Mouse (Mus musculus): ENCODE results near the gene Hoxb4.

Hoxb4 gene

DNA sequence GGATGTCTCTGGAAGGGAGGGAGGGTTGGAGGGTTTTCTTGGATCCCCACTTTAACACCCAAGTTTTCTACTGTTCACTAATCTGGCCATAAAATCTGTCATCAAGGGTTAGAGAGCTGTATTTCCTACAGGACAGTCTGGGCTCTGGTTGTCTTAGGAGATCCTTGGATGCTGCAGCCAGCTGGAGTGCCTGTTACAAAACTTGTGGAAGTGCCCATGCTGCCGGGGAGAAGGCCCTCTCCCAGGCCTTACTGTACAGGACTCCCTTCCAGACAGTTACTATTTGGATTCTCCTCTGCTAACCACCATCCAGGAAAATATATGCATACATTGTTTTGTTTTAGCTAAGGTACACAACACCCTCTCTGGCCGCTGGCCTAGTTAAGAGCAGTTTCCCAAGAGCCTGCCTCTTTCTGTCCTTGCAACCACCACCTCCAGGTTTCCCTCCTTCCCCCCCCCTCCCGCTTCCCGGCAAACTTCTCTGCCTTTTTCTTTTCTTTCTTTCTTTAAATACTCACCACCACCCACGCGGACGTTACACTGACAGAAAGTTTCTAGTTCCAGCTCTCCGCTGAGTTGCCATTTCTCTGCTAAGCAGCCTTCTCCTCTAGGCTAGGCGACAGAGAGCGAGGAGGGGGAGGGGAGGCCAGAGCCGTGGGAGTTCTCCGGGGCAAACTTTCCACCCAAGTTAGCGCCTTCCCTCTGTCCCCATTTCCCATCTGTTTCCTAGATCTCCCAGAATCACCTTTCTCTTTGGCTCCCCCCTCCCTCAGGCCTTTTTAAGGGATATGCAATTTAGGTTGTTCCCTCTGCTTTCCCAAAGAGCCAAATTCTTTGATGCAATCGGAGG lies 31.6 kb downstream of the Hoxb4 start:
- no peak for DNase-seq (ENCODE audit: low spot score)

GRCm38 (mm10) chr11:96350341-96350624 lies 32.2 kb downstream of the Hoxb4 start, which contains the start of gene Hoxb2:
Hoxb2 (plus strand) TSS chr11:96350525.
- DNase-seq (ENCODE audit: low spot score), result no peak

GRCm38 (mm10) chr11:96350791-96351190 lies 32.7 kb downstream of the Hoxb4 start:
- DNase-seq (ENCODE audit: low spot score), result no peak

GRCm38 (mm10) chr11:96351312-96351711 lies 33.2 kb downstream of the Hoxb4 start:
- DNase-seq (ENCODE audit: low spot score), result no peak

GRCm38 (mm10) chr11:96351831-96352230 lies 33.8 kb downstream of the Hoxb4 start:
- DNase-seq (ENCODE audit: low spot score), result peak; percentile 46

DNA sequence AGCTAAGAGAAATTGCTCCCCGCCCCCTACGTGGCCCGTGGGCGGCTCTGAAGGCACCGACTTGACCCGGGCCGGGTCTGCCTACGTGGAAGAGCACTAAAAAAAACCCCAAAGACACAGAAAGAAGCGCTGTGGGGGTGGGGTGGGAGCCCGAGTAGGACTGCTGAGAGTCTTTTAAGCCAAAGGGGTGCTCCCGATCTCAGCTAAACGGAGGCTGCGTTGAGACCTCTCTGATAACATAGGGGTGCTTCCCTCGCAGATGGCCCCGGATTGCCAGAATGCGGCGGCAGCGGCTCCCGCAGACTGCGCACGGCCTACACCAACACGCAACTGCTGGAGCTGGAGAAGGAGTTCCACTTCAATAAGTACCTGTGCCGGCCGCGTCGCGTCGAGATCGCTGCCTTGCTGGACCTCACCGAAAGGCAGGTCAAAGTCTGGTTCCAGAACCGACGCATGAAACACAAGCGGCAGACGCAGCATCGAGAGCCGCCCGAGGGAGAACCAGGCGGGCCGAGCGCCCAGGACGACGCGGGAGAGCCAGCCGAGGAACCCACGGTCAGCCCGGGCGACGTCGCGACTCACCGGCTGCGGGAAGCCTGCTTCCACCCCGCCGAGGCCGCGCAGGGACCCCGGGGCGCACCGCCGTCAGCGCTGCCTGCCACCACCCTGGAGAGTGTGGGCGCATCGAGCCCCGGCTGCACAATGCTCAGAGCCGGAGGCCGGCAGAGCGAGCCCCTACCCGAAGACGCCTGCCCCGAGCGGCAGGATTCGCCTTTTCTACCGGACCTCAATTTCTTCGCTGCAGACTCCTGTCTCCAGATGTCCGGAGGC lies 34.8 kb downstream of the Hoxb4 start:
- peak; percentile 43 for DNase-seq (ENCODE audit: low spot score)

DNA sequence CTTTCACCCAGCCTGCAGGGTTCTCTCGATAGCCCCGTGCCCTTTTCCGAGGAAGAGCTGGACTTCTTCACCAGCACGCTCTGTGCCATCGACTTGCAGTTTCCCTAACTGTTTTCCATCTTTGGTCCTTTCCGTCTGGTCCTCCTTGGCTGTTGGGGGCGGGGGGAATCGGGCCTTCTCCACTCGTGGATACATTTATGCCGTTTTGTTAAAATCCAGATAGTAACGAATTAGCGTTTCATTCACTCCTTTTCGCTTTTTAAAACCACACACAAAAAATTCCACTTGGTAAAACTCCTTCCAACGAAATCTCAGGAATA lies 35.4 kb downstream of the Hoxb4 start:
- DNase-seq (ENCODE audit: low spot score), result no peak

DNA sequence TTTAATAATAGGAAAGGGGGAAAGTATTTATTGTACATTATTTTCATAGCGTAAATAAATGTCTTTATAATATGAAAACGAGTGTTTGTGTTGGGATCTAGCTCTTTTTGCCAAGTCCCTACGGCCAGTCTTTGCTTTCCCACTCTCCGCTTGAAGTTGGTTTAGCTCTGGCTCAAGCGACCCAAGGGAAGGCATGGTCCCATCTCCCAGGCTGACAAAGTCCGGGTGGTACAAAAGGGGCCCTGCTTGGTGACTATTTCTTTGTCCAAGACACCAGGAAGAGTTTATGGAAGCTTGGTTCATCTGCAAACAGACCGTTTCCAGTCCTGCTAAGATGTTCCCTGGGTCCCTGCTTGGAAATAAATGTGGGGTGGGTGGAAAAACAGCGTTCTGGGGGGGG lies 35.9 kb downstream of the Hoxb4 start:
- no peak for DNase-seq (ENCODE audit: low spot score)

- DNase-seq (ENCODE audit: low spot score), result peak; percentile 49
Measured at GRCm38 (mm10) chr11:96354376-96354775, 36.3 kb downstream of the Hoxb4 start.

DNA sequence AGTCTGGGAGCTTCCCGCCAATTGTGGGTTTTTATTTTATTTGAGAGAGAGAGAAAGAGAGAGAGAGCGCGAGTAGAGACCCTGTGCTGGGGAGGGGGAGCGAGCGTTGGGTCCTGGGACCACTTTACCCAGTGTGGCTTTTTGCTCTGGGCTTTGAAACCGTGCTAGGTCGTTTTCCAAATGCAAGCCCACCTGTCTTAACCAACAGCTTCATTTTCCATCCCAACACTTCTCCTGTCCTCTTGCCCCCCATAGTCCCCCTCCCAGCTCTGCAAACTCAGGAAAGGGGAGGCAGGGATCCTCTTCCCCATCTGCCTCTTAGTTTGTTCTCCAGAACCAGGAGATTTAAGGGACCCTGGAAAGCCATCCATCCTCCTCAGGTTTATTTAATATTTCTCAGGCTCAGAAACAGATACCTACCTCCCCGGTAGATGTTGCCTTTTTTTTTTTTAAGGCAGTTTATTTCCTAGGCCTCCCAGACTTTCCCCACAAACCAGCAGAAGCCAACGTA lies 36.8 kb downstream of the Hoxb4 start:
- no peak for DNase-seq (ENCODE audit: low spot score)

DNA sequence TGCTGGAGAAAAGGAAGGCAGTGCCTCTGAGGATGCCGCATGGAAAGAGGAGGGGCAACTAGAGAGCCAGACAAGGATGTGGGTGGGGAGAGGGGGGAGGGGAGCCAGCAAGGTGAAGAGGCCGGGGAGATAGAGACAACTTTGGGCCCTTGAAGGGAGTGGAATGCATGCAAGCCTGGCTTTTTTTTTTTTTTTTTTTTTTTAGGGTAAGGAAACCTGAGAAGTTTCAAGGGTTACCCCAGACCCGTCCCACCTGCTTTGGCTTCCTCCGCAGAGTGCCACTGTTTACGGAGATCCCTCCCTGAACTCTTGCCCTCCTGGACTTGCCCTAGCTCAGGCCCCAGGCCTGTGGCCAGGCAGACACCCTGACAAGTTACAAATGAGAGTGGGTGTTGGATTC lies 45.7 kb downstream of the Hoxb4 start:
- no peak for DNase-seq (ENCODE audit: low spot score)

DNA sequence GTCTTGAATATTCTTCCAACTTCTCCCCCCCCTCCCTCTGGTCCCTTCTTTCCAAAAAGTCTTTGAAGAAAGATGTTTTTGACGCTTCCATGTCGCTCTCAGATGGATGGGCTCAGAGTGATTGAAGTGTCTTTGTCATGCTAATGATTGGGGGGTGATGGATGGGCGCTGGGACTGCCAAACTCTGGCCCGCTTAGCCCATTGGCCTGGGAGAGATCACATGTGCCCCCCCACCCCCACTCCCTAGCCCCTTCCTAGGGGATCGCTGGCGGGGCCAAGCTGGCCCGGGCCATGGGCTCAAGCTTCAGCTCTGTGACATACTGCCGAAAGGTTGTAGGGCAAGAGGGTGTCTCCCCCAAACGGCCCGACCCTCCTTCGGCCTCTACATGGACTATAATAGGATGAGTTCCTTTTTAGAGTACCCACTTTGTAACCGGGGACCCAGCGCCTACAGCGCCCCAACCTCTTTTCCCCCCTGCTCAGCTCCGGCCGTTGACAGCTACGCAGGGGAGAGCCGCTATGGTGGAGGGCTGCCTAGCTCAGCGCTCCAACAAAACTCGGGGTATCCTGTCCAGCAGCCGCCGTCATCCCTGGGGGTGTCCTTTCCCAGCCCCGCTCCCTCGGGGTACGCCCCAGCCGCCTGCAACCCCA lies 47.5 kb downstream of the Hoxb4 start, which contains the start of gene Hoxb1:
Hoxb1 (plus strand) TSS at position 312 of the 651 bp plus-strand sequence.
- no peak for DNase-seq (ENCODE audit: low spot score)

- peak; percentile 63 for DNase-seq (ENCODE audit: low spot score)
Measured at GRCm38 (mm10) chr11:96366092-96367041, 48.3 kb downstream of the Hoxb4 start.

DNA sequence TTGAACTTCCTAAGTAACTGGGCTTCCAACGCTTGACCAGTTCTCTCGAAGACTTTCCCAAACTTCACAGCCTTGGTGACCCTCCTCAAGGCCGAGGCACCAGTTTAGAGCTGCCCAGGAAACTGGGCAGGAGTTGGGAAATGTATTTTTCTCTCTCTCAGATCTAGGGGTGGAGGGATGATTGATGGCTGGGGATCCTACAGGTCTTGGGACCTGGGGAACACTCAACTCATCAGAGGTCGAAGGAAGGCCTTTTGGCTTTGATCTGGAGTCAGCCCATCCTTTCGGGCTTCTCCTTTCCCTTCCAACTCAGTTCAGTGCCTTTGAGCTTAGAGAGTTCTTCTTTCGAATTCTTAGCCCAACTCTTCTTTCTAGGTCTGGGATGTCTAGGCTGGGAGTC lies 49.1 kb downstream of the Hoxb4 start:
- DNase-seq (ENCODE audit: low spot score), result no peak

- no peak for DNase-seq (ENCODE audit: low spot score)
Measured at GRCm38 (mm10) chr11:96368686-96369085, 50.6 kb downstream of the Hoxb4 start.

GRCm38 (mm10) chr11:96369140-96369539 lies 51.1 kb downstream of the Hoxb4 start:
- no peak for DNase-seq (ENCODE audit: low spot score)

All from urinary bladder, postnatal 14 days (tissue).